8 mouse cellular contexts compared by ENCODE assay signal in the genomic region with DNA sequence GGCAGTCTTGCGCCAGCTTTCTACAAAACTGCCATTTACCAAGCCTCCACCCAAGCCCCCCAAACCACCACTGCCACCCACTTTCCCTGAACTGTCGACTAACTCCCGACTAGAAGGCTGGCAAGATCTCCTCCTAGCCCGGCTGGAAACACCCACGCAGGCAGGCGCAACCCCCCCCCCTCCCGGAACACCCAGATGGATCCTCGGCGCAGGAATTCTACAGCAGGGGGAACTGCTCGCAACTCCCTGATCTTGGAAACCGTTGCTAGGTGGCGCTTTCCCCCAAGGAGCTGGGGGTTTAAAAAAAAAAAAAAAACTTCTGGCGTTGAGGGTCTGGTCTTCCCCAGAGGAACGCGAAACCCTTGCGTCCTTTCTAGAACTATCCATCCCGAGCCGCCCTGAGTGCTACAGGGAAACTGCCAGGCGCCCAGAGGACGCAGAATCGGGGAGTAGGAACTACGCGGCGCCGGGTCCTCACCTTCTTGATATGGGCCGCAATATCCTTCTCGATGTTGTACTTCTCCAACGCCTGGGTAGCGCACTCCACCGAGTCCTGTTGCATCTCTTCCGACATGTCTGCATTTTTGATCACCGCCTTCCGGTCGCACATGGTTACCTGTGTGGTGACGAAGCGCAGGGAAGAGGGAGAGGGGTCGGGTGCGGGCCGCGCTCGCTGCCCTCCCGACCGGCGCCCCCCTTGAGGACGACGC. TPM values are rescaled to one million over a fixed set of nuclear protein-coding genes. Genes with fewer than 3 reads are reported as not detected.
DNase-seq lines count a peak whose midpoint lies in the region; ATAC-seq and TF ChIP-seq lines count a peak whose summit lies in the region.

No protein-coding gene starts in this region.

- no peaks in the 10 kb centered on the region for H3K27me3 ChIP-seq in heart, embryonic 11.5 days (ENCODE audit: control insufficient read depth, insufficient read depth, low read length)
- no peaks in the 10 kb centered on the region for H3K27me3 ChIP-seq in kidney, embryonic 14.5 days (ENCODE audit: control insufficient read depth, insufficient read depth, low read length)
- no peaks in the 10 kb centered on the region for H3K27me3 ChIP-seq in liver, embryonic 11.5 days (replicated peaks; ENCODE audit: control insufficient read depth, insufficient read depth, low read length)

- ATAC-seq in erythroblast, adult 5-6 weeks (replicated peaks; ENCODE audit: low FRiP score, poor library complexity, severe bottlenecking): peak; percentile 25
- 0 out of 2 replicates have a peak, but pooled peaks have one; percentile 2 for ATAC-seq in heart, embryonic 11.5 days (replicated peaks; ENCODE audit: insufficient number of reproducible peaks, low FRiP score, low TSS enrichment)
- peak; percentile 1 for ATAC-seq in kidney, embryonic 14.5 days (ENCODE audit: low FRiP score, low TSS enrichment)
- ATAC-seq in liver, embryonic 11.5 days (replicated peaks; ENCODE audit: low FRiP score): no peak
- ATAC-seq in monocyte, adult 5-6 weeks (replicated peaks; ENCODE audit: insufficient number of reproducible peaks, low FRiP score, low TSS enrichment, poor library complexity, severe bottlenecking): peak; percentile 41

- peak overlapping the region; percentile 54 for H3K27ac ChIP-seq in bone marrow macrophage, adult 2 months (ENCODE audit: insufficient read depth, low read depth, low read length)
- peak overlapping the region; percentile 90 for H3K27ac ChIP-seq in heart, embryonic 11.5 days (ENCODE audit: low read depth, low read length)
- peak overlapping the region; percentile 95 for H3K27ac ChIP-seq in kidney, embryonic 14.5 days (ENCODE audit: low read depth, low read length)
- H3K27ac ChIP-seq in liver, embryonic 11.5 days (ENCODE audit: low read depth, low read length): peak overlapping the region; percentile 89

- H3K4me2 ChIP-seq in heart, embryonic 11.5 days: peak overlapping the region; percentile 70
- H3K4me2 ChIP-seq in kidney, embryonic 14.5 days (replicated peaks; ENCODE audit: low read depth, low read length): peak overlapping the region; percentile 78
- peak overlapping the region; percentile 77 for H3K4me2 ChIP-seq in liver, embryonic 11.5 days

- H3K4me1 ChIP-seq in bone marrow macrophage, adult 2 months (ENCODE audit: control insufficient read depth, insufficient read depth, low read length): peaks cover 10% of the 10 kb centered on the region
- H3K4me1 ChIP-seq in heart, embryonic 11.5 days (ENCODE audit: control insufficient read depth, insufficient read depth, low read length): peaks cover 15% of the 10 kb centered on the region
- H3K4me1 ChIP-seq in kidney, embryonic 14.5 days (ENCODE audit: control insufficient read depth, insufficient read depth, low read length): peaks cover 17% of the 10 kb centered on the region
- peaks cover 39% of the 10 kb centered on the region for H3K4me1 ChIP-seq in liver, embryonic 11.5 days (replicated peaks; ENCODE audit: control insufficient read depth, insufficient read depth, low read length)

- peaks cover 22% of the 10 kb centered on the region for H3K36me3 ChIP-seq in heart, embryonic 11.5 days (ENCODE audit: control insufficient read depth, insufficient read depth, low read length)
- H3K36me3 ChIP-seq in kidney, embryonic 14.5 days (ENCODE audit: control insufficient read depth, insufficient read depth, low read length): peaks cover 40% of the 10 kb centered on the region
- peaks cover 19% of the 10 kb centered on the region for H3K36me3 ChIP-seq in liver, embryonic 11.5 days (ENCODE audit: control insufficient read depth, insufficient read depth, low read length)

- peak; percentile 16; the same call in 1 of the 2 replicates for TF ChIP-seq CTCF in bone marrow macrophage, adult 2 months (IDR thresholded peaks at IDR 0.05; ENCODE audit: low read depth, low read length)

- no peak for TF ChIP-seq POLR2A in bone marrow macrophage, adult 2 months (IDR thresholded peaks at IDR 0.05; ENCODE audit: borderline replicate concordance, low read depth, low read length)

- H3K9ac ChIP-seq in heart, embryonic 11.5 days (ENCODE audit: low read depth, low read length): peak overlapping the region; percentile 88
- peak overlapping the region; percentile 93 for H3K9ac ChIP-seq in kidney, embryonic 14.5 days (ENCODE audit: low read depth, low read length)
- peak overlapping the region; percentile 91 for H3K9ac ChIP-seq in liver, embryonic 11.5 days (ENCODE audit: low read depth, low read length)

- H3K9me3 ChIP-seq in heart, embryonic 11.5 days (replicated peaks; ENCODE audit: control insufficient read depth, low read length): no peaks in the 10 kb centered on the region
- H3K9me3 ChIP-seq in kidney, embryonic 14.5 days (ENCODE audit: control insufficient read depth, low read length): no peaks in the 10 kb centered on the region
- no peaks in the 10 kb centered on the region for H3K9me3 ChIP-seq in liver, embryonic 11.5 days (ENCODE audit: control insufficient read depth, low read length)

- H3K4me3 ChIP-seq in bone marrow macrophage, adult 2 months (ENCODE audit: insufficient read depth, low read length): peak overlapping the region; percentile 89
- H3K4me3 ChIP-seq in heart, embryonic 11.5 days (ENCODE audit: low read depth, low read length): peak overlapping the region; percentile 91
- H3K4me3 ChIP-seq in kidney, embryonic 14.5 days (ENCODE audit: low read length): peak overlapping the region; percentile 93
- H3K4me3 ChIP-seq in liver, embryonic 11.5 days (ENCODE audit: low read depth, low read length): peak overlapping the region; percentile 92

- peak; percentile 76 for DNase-seq in ES-CJ7 (ENCODE audit: low read depth, low spot score)
- DNase-seq in liver, embryonic 11.5 days (ENCODE audit: low spot score): peak; percentile 65
- DNase-seq in thymus, postnatal 25 days: peak; percentile 19

- WGBS in heart, embryonic 11.5 days (ENCODE audit: insufficient replicate concordance): under 1% methylated on average over 46 of the region's 46 CpGs
- WGBS in kidney, embryonic 14.5 days: under 1% methylated on average over 46 of the region's 46 CpGs
- WGBS in liver, embryonic 11.5 days: under 1% methylated on average over 46 of the region's 46 CpGs

RNA-seq across cellular contexts. Expression of gene Dynll1, which starts 0.6 kb away (rescaled TPM):
- 238 and 243 TPM in 2 replicates for polyA plus RNA-seq in bone marrow macrophage, adult 2 months (2012; ENCODE audit: insufficient read depth, insufficient read length, missing spikeins)
- total RNA-seq in erythroblast, adult 5-6 weeks (2015; ENCODE audit: low replicate concordance): 181 and 187 TPM in 2 replicates
- total RNA-seq in erythroblast, adult 5-6 weeks (2017; ENCODE audit: low replicate concordance): 61.4 and 103 TPM in 2 replicates
- polyA plus RNA-seq in heart, embryonic 11.5 days (2014; fragmentation: Nextera tagmentation; extraction: Ambion mirVana): 1,523 and 1,540 TPM in 2 replicates
- polyA plus RNA-seq in kidney, embryonic 14.5 days (2014; fragmentation: Nextera tagmentation; extraction: Ambion mirVana): 1,720 and 2,039 TPM in 2 replicates
- 1,214 and 1,307 TPM in 2 replicates for polyA plus RNA-seq in liver, embryonic 11.5 days (2014; fragmentation: Nextera tagmentation; extraction: Ambion mirVana)
- 110 to 176 TPM (median 141 TPM) in 3 replicates for total RNA-seq in monocyte, adult 5-6 weeks (2017)

RNA-seq across cellular contexts. Expression of gene Coq5, which starts 20.7 kb away (rescaled TPM):
- polyA plus RNA-seq in bone marrow macrophage, adult 2 months (2012; ENCODE audit: insufficient read depth, insufficient read length, missing spikeins): 21.4 and 25.6 TPM in 2 replicates
- 1.7 and 2.5 TPM in 2 replicates for total RNA-seq in erythroblast, adult 5-6 weeks (2015; ENCODE audit: low replicate concordance)
- 8.3 and 12.3 TPM in 2 replicates for total RNA-seq in erythroblast, adult 5-6 weeks (2017; ENCODE audit: low replicate concordance)
- polyA plus RNA-seq in heart, embryonic 11.5 days (2014; fragmentation: Nextera tagmentation; extraction: Ambion mirVana): 79.6 and 81.8 TPM in 2 replicates
- 39.7 and 58.8 TPM in 2 replicates for polyA plus RNA-seq in kidney, embryonic 14.5 days (2014; fragmentation: Nextera tagmentation; extraction: Ambion mirVana)
- 62.7 and 67.9 TPM in 2 replicates for polyA plus RNA-seq in liver, embryonic 11.5 days (2014; fragmentation: Nextera tagmentation; extraction: Ambion mirVana)
- 41.4 to 45.3 TPM (median 44.4 TPM) in 3 replicates for total RNA-seq in monocyte, adult 5-6 weeks (2017)

RNA-seq across cellular contexts. Expression of gene Srsf9, which starts 26.8 kb away (rescaled TPM):
- polyA plus RNA-seq in bone marrow macrophage, adult 2 months (2012; ENCODE audit: insufficient read depth, insufficient read length, missing spikeins): 114 and 123 TPM in 2 replicates
- 25.5 and 41.1 TPM in 2 replicates for total RNA-seq in erythroblast, adult 5-6 weeks (2015; ENCODE audit: low replicate concordance)
- total RNA-seq in erythroblast, adult 5-6 weeks (2017; ENCODE audit: low replicate concordance): 29.1 and 32.1 TPM in 2 replicates
- polyA plus RNA-seq in heart, embryonic 11.5 days (2014; fragmentation: Nextera tagmentation; extraction: Ambion mirVana): 140 and 149 TPM in 2 replicates
- 320 and 334 TPM in 2 replicates for polyA plus RNA-seq in kidney, embryonic 14.5 days (2014; fragmentation: Nextera tagmentation; extraction: Ambion mirVana)
- polyA plus RNA-seq in liver, embryonic 11.5 days (2014; fragmentation: Nextera tagmentation; extraction: Ambion mirVana): 261 and 275 TPM in 2 replicates
- total RNA-seq in monocyte, adult 5-6 weeks (2017): 62.5 to 83.1 TPM (median 79.3 TPM) in 3 replicates

RNA-seq across cellular contexts. Expression of gene Rnf10, which starts 27.5 kb away (rescaled TPM):
- polyA plus RNA-seq in bone marrow macrophage, adult 2 months (2012; ENCODE audit: insufficient read depth, insufficient read length, missing spikeins): 94.9 and 105 TPM in 2 replicates
- 505 and 538 TPM in 2 replicates for total RNA-seq in erythroblast, adult 5-6 weeks (2015; ENCODE audit: low replicate concordance)
- 1,329 and 1,906 TPM in 2 replicates for total RNA-seq in erythroblast, adult 5-6 weeks (2017; ENCODE audit: low replicate concordance)
- polyA plus RNA-seq in heart, embryonic 11.5 days (2014; fragmentation: Nextera tagmentation; extraction: Ambion mirVana): 58.0 and 77.3 TPM in 2 replicates
- polyA plus RNA-seq in kidney, embryonic 14.5 days (2014; fragmentation: Nextera tagmentation; extraction: Ambion mirVana): 81.9 TPM in 2 replicates
- polyA plus RNA-seq in liver, embryonic 11.5 days (2014; fragmentation: Nextera tagmentation; extraction: Ambion mirVana): 72.2 and 76.8 TPM in 2 replicates
- total RNA-seq in monocyte, adult 5-6 weeks (2017): 58.1 to 134 TPM (median 61.2 TPM) in 3 replicates

RNA-seq across cellular contexts. Expression of gene Gatc, which starts 40.8 kb away (rescaled TPM):
- 28.8 and 31.4 TPM in 2 replicates for polyA plus RNA-seq in bone marrow macrophage, adult 2 months (2012; ENCODE audit: insufficient read depth, insufficient read length, missing spikeins)
- total RNA-seq in erythroblast, adult 5-6 weeks (2015; ENCODE audit: low replicate concordance): 15.0 and 18.4 TPM in 2 replicates
- total RNA-seq in erythroblast, adult 5-6 weeks (2017; ENCODE audit: low replicate concordance): 1.8 and 4.1 TPM in 2 replicates
- 27.0 and 31.0 TPM in 2 replicates for polyA plus RNA-seq in heart, embryonic 11.5 days (2014; fragmentation: Nextera tagmentation; extraction: Ambion mirVana)
- polyA plus RNA-seq in kidney, embryonic 14.5 days (2014; fragmentation: Nextera tagmentation; extraction: Ambion mirVana): 35.8 and 36.9 TPM in 2 replicates
- polyA plus RNA-seq in liver, embryonic 11.5 days (2014; fragmentation: Nextera tagmentation; extraction: Ambion mirVana): 39.3 and 39.4 TPM in 2 replicates
- 4.9 to 7.6 TPM (median 5.8 TPM) in 3 replicates for total RNA-seq in monocyte, adult 5-6 weeks (2017)

Comparison
In these comparisons a context has a peak if more than half of its experiments do, and no peak if none do; other contexts are left out.
1. DNase-seq: peak in every context shown above with its lines; median percentile 76 in ES-CJ7; 65 in liver, embryonic 11.5 days; 19 in thymus, postnatal 25 days.